Mouse (Mus musculus) spleen, adult 2 months (tissue): Measurements from ENCODE around the gene Stxbp4.

Experiments used
- CTCF ChIP-seq: fragments of 200-500 bp; IDR thresholded peaks from 2 replicates; pipeline ENCODE4 v1.5.1; 2011; ENCODE audit warnings: mild to moderate bottlenecking, inconsistent platforms; ENCODE audit not compliant: insufficient read depth, insufficient read length, insufficient replicate concordance; ENCODE audit errors: extremely low read depth
- POLR2A ChIP-seq: fragments of 200-500 bp; IDR thresholded peaks from 2 replicates; pipeline ENCODE4 v1.6.1; 2011; ENCODE audit warnings: low read depth, low read length, inconsistent platforms

- TF ChIP-seq CTCF, result no peak
- TF ChIP-seq POLR2A, result no peak
These were observed 12.5 kb upstream of the Stxbp4 start for GRCm38 (mm10) chr11:90650231-90650885.
